Comparison of ENCODE assay signal across 16 mouse cellular contexts in genomic region chr6:98947486-98948152, GRCm38 (mm10).
DNase-seq lines count a peak whose midpoint lies in the region; ATAC-seq and TF ChIP-seq lines count a peak whose summit lies in the region.
"Had no signal": no experiment of that assay in that cellular context is flagged by ENCODE, and none has a peak within 500 bp of the region (broad histone marks: within the 10 kb centered on the region; RNA-seq: fewer than 3 reads in every experiment).

No protein-coding gene starts in this region.

- no peak for TF ChIP-seq CTCF in intestine, postnatal 0 days (IDR thresholded peaks at IDR 0.05; ENCODE audit: low read depth)

- peaks cover 33% of the 10 kb centered on the region for H3K4me1 ChIP-seq in intestine, embryonic 15.5 days (replicated peaks)
- 0 out of 2 replicates have a peak, but pooled peaks cover 7% of the 10 kb centered on the region for H3K4me1 ChIP-seq in intestine, postnatal 0 days (replicated peaks; ENCODE audit: control insufficient read depth, insufficient read depth, low read length)
- H3K4me1 ChIP-seq in neural tube, embryonic 13.5 days (replicated peaks) = peaks cover 48% of the 10 kb centered on the region
- peaks cover 11% of the 10 kb centered on the region for H3K4me1 ChIP-seq in hindbrain, embryonic 14.5 days (replicated peaks; ENCODE audit: control insufficient read depth, insufficient read depth, low read length)

- no peaks in the 10 kb centered on the region for H3K27me3 ChIP-seq in intestine, embryonic 15.5 days (replicated peaks)
- no peaks in the 10 kb centered on the region for H3K27me3 ChIP-seq in intestine, postnatal 0 days (replicated peaks; ENCODE audit: control insufficient read depth, insufficient read depth, low read length)
- no peaks in the 10 kb centered on the region for H3K27me3 ChIP-seq in neural tube, embryonic 13.5 days
- H3K27me3 ChIP-seq in hindbrain, embryonic 14.5 days (ENCODE audit: control insufficient read depth, insufficient read depth, low read length) = no peaks in the 10 kb centered on the region
- H3K27me3 ChIP-seq: CH12.LX had no signal

- ATAC-seq in intestine, embryonic 15.5 days = no peak
- no peak for ATAC-seq in intestine, postnatal 0 days
- ATAC-seq in neural tube, embryonic 13.5 days (ENCODE audit: low read depth) = no peak
- ATAC-seq in hindbrain, embryonic 14.5 days (ENCODE audit: low FRiP score) = no peak

- peaks cover 4% of the 10 kb centered on the region; the same call in 1 of the 2 replicates for H3K36me3 ChIP-seq in intestine, embryonic 15.5 days
- H3K36me3 ChIP-seq in intestine, postnatal 0 days (ENCODE audit: control insufficient read depth, insufficient read depth) = peaks cover 30% of the 10 kb centered on the region
- H3K36me3 ChIP-seq in neural tube, embryonic 13.5 days = peaks cover 12% of the 10 kb centered on the region; the same call in 1 of the 2 replicates
- H3K36me3 ChIP-seq in hindbrain, embryonic 14.5 days (replicated peaks; ENCODE audit: control insufficient read depth, insufficient read depth) = no peaks in the 10 kb centered on the region

- no peak overlapping the region for H3K9ac ChIP-seq in intestine, embryonic 15.5 days
- no peak overlapping the region for H3K9ac ChIP-seq in intestine, postnatal 0 days (ENCODE audit: low read depth, low read length)
- no peak overlapping the region for H3K9ac ChIP-seq in neural tube, embryonic 13.5 days
- no peak overlapping the region for H3K9ac ChIP-seq in hindbrain, embryonic 14.5 days

- H3K4me2 ChIP-seq in intestine, embryonic 15.5 days (replicated peaks) = no peak overlapping the region
- H3K4me2 ChIP-seq in intestine, postnatal 0 days (replicated peaks; ENCODE audit: low read depth) = no peak overlapping the region
- H3K4me2 ChIP-seq in neural tube, embryonic 13.5 days = no peak overlapping the region
- H3K4me2 ChIP-seq in hindbrain, embryonic 14.5 days (replicated peaks) = no peak overlapping the region

- H3K9me3 ChIP-seq in intestine, embryonic 15.5 days = no peaks in the 10 kb centered on the region
- H3K9me3 ChIP-seq in intestine, postnatal 0 days (ENCODE audit: control insufficient read depth) = no peaks in the 10 kb centered on the region
- H3K9me3 ChIP-seq in neural tube, embryonic 13.5 days = no peaks in the 10 kb centered on the region
- no peaks in the 10 kb centered on the region for H3K9me3 ChIP-seq in hindbrain, embryonic 14.5 days (ENCODE audit: control insufficient read depth, low read length)

- H3K4me3 ChIP-seq in intestine, embryonic 15.5 days (replicated peaks) = no peak overlapping the region
- H3K4me3 ChIP-seq in intestine, postnatal 0 days (ENCODE audit: low read depth, low read length) = no peak overlapping the region
- H3K4me3 ChIP-seq in neural tube, embryonic 13.5 days = no peak overlapping the region
- H3K4me3 ChIP-seq in hindbrain, embryonic 14.5 days (replicated peaks; ENCODE audit: low read length) = no peak overlapping the region
- H3K4me3 ChIP-seq: erythroblast, embryonic 14.5 days; myocyte had no signal

- H3K27ac ChIP-seq in intestine, embryonic 15.5 days = 0 out of 2 replicates have a peak overlapping the region, but pooled peaks have one; percentile 32
- no peak overlapping the region for H3K27ac ChIP-seq in intestine, postnatal 0 days (ENCODE audit: low read depth, low read length)
- H3K27ac ChIP-seq in neural tube, embryonic 13.5 days (replicated peaks) = 0 out of 2 replicates have a peak overlapping the region, but pooled peaks have one; percentile 6
- 0 out of 2 replicates have a peak overlapping the region, but pooled peaks have one; percentile 9 for H3K27ac ChIP-seq in hindbrain, embryonic 14.5 days

- WGBS in intestine, embryonic 15.5 days = 72% methylated on average over 11 of the region's 11 CpGs
- 73% methylated on average over 11 of the region's 11 CpGs for WGBS in intestine, postnatal 0 days
- WGBS in neural tube, embryonic 13.5 days = 51% methylated on average over 11 of the region's 11 CpGs
- WGBS in hindbrain, embryonic 14.5 days = 51% methylated on average over 11 of the region's 11 CpGs

- DNase-seq in neural tube, embryonic 10.5 days (ENCODE audit: extremely low spot score, low spot score) = no peak
- no peak for DNase-seq in hindbrain, embryonic 14.5 days (ENCODE audit: low spot score)
- no peak for DNase-seq in right cerebral cortex, postnatal 14 days
- no peak for DNase-seq in left cerebral cortex, postnatal 10 days (ENCODE audit: extremely low spot score in 1 of 2, low spot score in 2 of 2)
- DNase-seq: adrenal gland, adult 2 months; gastrocnemius, postnatal 25 days; heart, postnatal 10 days; kidney, adult 8-10 months; lung, postnatal 14 days; right cerebral cortex, adult 18-20 months had no signal

- intact Hi-C loops in left cerebral cortex, postnatal 10 days (cut with DNase I) = loop anchor here (10.0 kb wide), 1 partner anchor 423 kb away; no protein-coding TSS in a partner anchor
